Mouse (Mus musculus): Measurements from ENCODE around the gene Wdr34. TPM values are rescaled to one million over a fixed set of nuclear protein-coding genes. Genes with fewer than 3 reads are reported as not detected.

Gene Wdr34
- total and polyA plus RNA-seq, 3 experiments, result 9.6 to 38.4 (median 15.1) TPM

DNA sequence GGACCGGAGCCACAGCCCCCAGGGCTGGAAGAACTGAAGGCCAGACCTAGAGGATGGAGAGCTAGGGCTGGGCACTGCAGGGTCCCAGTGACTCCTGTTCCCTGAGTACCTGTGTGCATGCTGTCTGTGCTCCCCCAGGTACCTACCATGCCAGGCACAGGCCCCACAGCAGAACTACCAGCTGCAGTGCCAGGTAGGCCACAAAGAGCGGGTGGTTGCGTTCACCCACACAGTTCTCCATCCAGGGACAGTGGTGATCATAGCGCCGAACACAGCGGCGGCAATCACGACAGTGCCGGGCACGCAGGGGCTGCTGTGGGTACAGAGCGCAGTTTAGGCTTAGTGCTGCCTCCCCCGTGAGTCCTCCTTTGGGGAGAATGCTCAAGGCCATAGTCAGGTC, 42.8 kb upstream of the Wdr34 start:
- Histone ChIP-seq H3K4me1 (ENCODE audit: insufficient read depth, low read depth, low read length) (peaks cover 40% of the 10 kb centered on the region), H3K4me3 (ENCODE audit: low read depth, low read length) (no peak overlapping the region), H3K27me3 (ENCODE audit: insufficient read depth, low read length) (no peaks in the 10 kb centered on the region), H3K36me3 (replicated peaks) (peaks cover 49% of the 10 kb centered on the region), H3K9me3 (replicated peaks) (no peaks in the 10 kb centered on the region)
- DNase-seq (ENCODE audit: low spot score) (no peak), ATAC-seq (ENCODE audit: extremely low read depth, insufficient number of reproducible peaks, low FRiP score, poor library complexity, severe bottlenecking) (no peak)
- no peak for TF ChIP-seq GATA2 (IDR thresholded peaks at IDR 0.05; ENCODE audit: borderline replicate concordance, low read depth, low read length)
- no peak for TF ChIP-seq TAL1 (conservative IDR thresholded peaks at IDR 0.05; ENCODE audit: low read depth, low read length)
- no peak for TF ChIP-seq CTCF (IDR thresholded peaks at IDR 0.05; ENCODE audit: low read depth, low read length)
- no peak for TF ChIP-seq GATA1 (IDR thresholded peaks at IDR 0.05; ENCODE audit: borderline replicate concordance, low read length)
- TF ChIP-seq POLR2AphosphoS5 (IDR thresholded peaks at IDR 0.05; ENCODE audit: insufficient replicate concordance, low read depth, low read length), result no peak

DNA sequence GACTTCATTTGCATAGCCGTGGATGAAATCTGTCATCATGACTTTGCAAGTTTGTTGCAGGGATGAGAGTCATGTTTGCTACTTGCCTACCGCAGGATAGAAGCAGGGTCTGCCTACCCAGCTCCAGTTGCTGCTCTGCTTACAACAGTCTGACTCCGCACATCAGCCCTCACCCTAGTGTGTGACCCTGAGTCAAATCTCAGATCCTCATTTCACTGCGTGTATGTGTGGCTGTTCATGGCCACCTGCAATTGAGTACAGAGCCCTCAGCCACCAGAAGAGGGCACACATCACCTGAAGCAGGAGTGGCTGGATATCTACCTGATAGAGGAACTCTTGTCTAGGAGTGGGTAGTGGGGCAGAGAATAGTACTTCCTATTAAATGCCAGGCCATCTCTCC, 38.6 kb upstream of the Wdr34 start:
- no peak for TF ChIP-seq POLR2AphosphoS5 (IDR thresholded peaks at IDR 0.05; ENCODE audit: insufficient replicate concordance, low read depth, low read length)
- TF ChIP-seq GATA2 (IDR thresholded peaks at IDR 0.05; ENCODE audit: borderline replicate concordance, low read depth, low read length), result no peak
- no peak for TF ChIP-seq GATA1 (IDR thresholded peaks at IDR 0.05; ENCODE audit: borderline replicate concordance, low read length)
- no peak for TF ChIP-seq TAL1 (conservative IDR thresholded peaks at IDR 0.05; ENCODE audit: low read depth, low read length)
- TF ChIP-seq CTCF (IDR thresholded peaks at IDR 0.05; ENCODE audit: low read depth, low read length), result no peak

DNA sequence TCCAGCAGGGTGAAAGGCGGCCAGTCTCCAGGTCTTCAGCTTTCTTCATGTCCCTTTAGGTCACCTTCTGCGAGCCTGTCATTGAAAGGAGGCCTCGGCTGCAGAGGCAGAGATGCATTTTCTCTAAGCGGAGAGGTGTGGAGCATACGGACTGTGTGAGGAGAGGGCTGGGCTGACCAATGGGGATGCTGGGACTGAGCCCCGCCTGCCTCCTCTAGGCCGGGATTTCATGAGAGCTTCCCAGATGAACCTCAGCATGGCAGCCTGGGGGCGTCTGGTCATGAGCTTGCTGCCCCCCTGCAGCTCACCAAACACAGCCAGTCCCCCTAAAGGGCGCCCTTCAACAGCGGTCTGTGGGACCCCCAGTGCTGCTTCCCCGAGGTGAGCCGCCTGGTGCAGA, 36.0 kb upstream of the Wdr34 start:
- DNase-seq (ENCODE audit: low spot score) (no peak), ATAC-seq (ENCODE audit: extremely low read depth, insufficient number of reproducible peaks, low FRiP score, poor library complexity, severe bottlenecking) (no peak)
- TF ChIP-seq GATA2 (IDR thresholded peaks at IDR 0.05; ENCODE audit: borderline replicate concordance, low read depth, low read length), result no peak
- TF ChIP-seq GATA1 (IDR thresholded peaks at IDR 0.05; ENCODE audit: borderline replicate concordance, low read length), result no peak
- no peak for TF ChIP-seq TAL1 (conservative IDR thresholded peaks at IDR 0.05; ENCODE audit: low read depth, low read length)
- TF ChIP-seq POLR2AphosphoS5 (IDR thresholded peaks at IDR 0.05; ENCODE audit: insufficient replicate concordance, low read depth, low read length), result no peak
- no peak for TF ChIP-seq CTCF (IDR thresholded peaks at IDR 0.05; ENCODE audit: low read depth, low read length)
- peaks cover 21% of the 10 kb centered on the region for H3K36me3 ChIP-seq (replicated peaks)
- no peaks in the 10 kb centered on the region for H3K9me3 ChIP-seq (replicated peaks)
- H3K27me3 ChIP-seq (ENCODE audit: insufficient read depth, low read length), result peaks cover 10% of the 10 kb centered on the region
- H3K4me1 ChIP-seq (ENCODE audit: insufficient read depth, low read depth, low read length), result peaks cover 9% of the 10 kb centered on the region
- no peak overlapping the region for H3K4me3 ChIP-seq (ENCODE audit: low read depth, low read length)

More for the DNA sequence above, 38.6 kb upstream of the Wdr34 start:
- H3K9me3 ChIP-seq (replicated peaks), result no peaks in the 10 kb centered on the region
- H3K4me3 ChIP-seq (ENCODE audit: low read depth, low read length), result no peak overlapping the region
- H3K4me1 ChIP-seq (ENCODE audit: insufficient read depth, low read depth, low read length), result peaks cover 19% of the 10 kb centered on the region
- H3K36me3 ChIP-seq (replicated peaks), result peaks cover 36% of the 10 kb centered on the region
- H3K27me3 ChIP-seq (ENCODE audit: insufficient read depth, low read length), result peaks cover 8% of the 10 kb centered on the region
- ATAC-seq (ENCODE audit: extremely low read depth, insufficient number of reproducible peaks, low FRiP score, poor library complexity, severe bottlenecking), result no peak
- DNase-seq (ENCODE audit: low spot score), result no peak

DNA sequence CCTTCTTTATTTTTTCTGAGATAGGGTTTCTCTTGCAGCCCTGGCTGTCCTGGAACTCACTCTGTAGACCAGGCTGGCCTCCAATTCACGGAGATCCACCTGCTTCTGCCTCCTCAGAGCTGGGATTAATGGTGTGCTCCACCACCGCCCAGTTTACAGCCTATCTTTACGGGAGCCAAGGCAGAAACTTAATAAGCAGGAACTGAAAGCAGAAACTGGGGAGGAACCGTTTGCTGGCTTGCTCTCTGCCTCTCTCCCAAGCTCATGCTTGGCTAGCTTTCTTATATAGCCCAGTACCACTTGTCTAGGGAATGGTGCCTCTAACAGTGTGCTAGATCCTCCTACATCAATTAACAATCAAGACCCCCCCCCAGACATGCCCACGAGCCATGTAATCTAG, 35.4 kb upstream of the Wdr34 start:
- H3K36me3 ChIP-seq (replicated peaks), result peaks cover 22% of the 10 kb centered on the region

GRCm38 (mm10) chr2:30080181-30080800, 31.6 kb upstream of the Wdr34 start:
- no peak for ATAC-seq (ENCODE audit: extremely low read depth, insufficient number of reproducible peaks, low FRiP score, poor library complexity, severe bottlenecking)
- H3K27me3 ChIP-seq (ENCODE audit: insufficient read depth, low read length), result peaks cover 14% of the 10 kb centered on the region
- DNase-seq (ENCODE audit: low spot score), result no peak
- no peak for TF ChIP-seq CTCF (IDR thresholded peaks at IDR 0.05; ENCODE audit: low read depth, low read length)
- H3K36me3 ChIP-seq (replicated peaks), result peaks cover 18% of the 10 kb centered on the region
- peaks cover 33% of the 10 kb centered on the region for H3K4me1 ChIP-seq (ENCODE audit: insufficient read depth, low read depth, low read length)
- no peaks in the 10 kb centered on the region for H3K9me3 ChIP-seq (replicated peaks)
- no peak overlapping the region for H3K4me3 ChIP-seq (ENCODE audit: low read depth, low read length)

More for the DNA sequence above, 35.4 kb upstream of the Wdr34 start:
- TF ChIP-seq GATA2 (IDR thresholded peaks at IDR 0.05; ENCODE audit: borderline replicate concordance, low read depth, low read length), result no peak
- TF ChIP-seq POLR2AphosphoS5 (IDR thresholded peaks at IDR 0.05; ENCODE audit: insufficient replicate concordance, low read depth, low read length), result no peak
- no peak for TF ChIP-seq TAL1 (conservative IDR thresholded peaks at IDR 0.05; ENCODE audit: low read depth, low read length)
- TF ChIP-seq GATA1 (IDR thresholded peaks at IDR 0.05; ENCODE audit: borderline replicate concordance, low read length), result no peak
- no peak for TF ChIP-seq CTCF (IDR thresholded peaks at IDR 0.05; ENCODE audit: low read depth, low read length)
- no peaks in the 10 kb centered on the region for H3K9me3 ChIP-seq (replicated peaks)
- H3K4me3 ChIP-seq (ENCODE audit: low read depth, low read length), result no peak overlapping the region
- no peak for ATAC-seq (ENCODE audit: extremely low read depth, insufficient number of reproducible peaks, low FRiP score, poor library complexity, severe bottlenecking)
- H3K27me3 ChIP-seq (ENCODE audit: insufficient read depth, low read length), result peaks cover 14% of the 10 kb centered on the region
- DNase-seq (ENCODE audit: low spot score), result no peak
- H3K4me1 ChIP-seq (ENCODE audit: insufficient read depth, low read depth, low read length), result peaks cover 11% of the 10 kb centered on the region

- peaks cover 30% of the 10 kb centered on the region for H3K36me3 ChIP-seq (replicated peaks)
- H3K4me3 ChIP-seq (ENCODE audit: low read depth, low read length), result no peak overlapping the region
- H3K27me3 ChIP-seq (ENCODE audit: insufficient read depth, low read length), result peaks cover 14% of the 10 kb centered on the region
- H3K4me1 ChIP-seq (ENCODE audit: insufficient read depth, low read depth, low read length), result peaks cover 29% of the 10 kb centered on the region
- H3K9me3 ChIP-seq (replicated peaks), result no peaks in the 10 kb centered on the region
- ATAC-seq (ENCODE audit: extremely low read depth, insufficient number of reproducible peaks, low FRiP score, poor library complexity, severe bottlenecking) (no peak), DNase-seq (ENCODE audit: low spot score) (no peak)
- TF ChIP-seq GATA1 (IDR thresholded peaks at IDR 0.05; ENCODE audit: borderline replicate concordance, low read length) (no peak), POLR2AphosphoS5 (IDR thresholded peaks at IDR 0.05; ENCODE audit: insufficient replicate concordance, low read depth, low read length) (no peak), CTCF (IDR thresholded peaks at IDR 0.05; ENCODE audit: low read depth, low read length) (no peak), GATA2 (IDR thresholded peaks at IDR 0.05; ENCODE audit: borderline replicate concordance, low read depth, low read length) (no peak), TAL1 (conservative IDR thresholded peaks at IDR 0.05; ENCODE audit: low read depth, low read length) (no peak)
These were observed 30.1 kb upstream of the Wdr34 start for GRCm38 (mm10) chr2:30078760-30079159.
